Mouse (Mus musculus) CH12.LX (cell line): Measurements from ENCODE around the gene Patj.

Source experiments
- CHD1 ChIP-seq: IDR thresholded peaks from 2 replicates; pipeline ENCODE4 v1.6.1; 2012; ENCODE audit warnings: low read depth, low read length, improper control_type of control experiment, inconsistent platforms
- CTCF ChIP-seq, 2 experiments: IDR thresholded peaks in 1 of 2; conservative IDR thresholded peaks in 1 of 2; 2 replicates each; pipeline ENCODE4 v1.5.1; 2011 to 2012; ENCODE audit warnings: low read depth in 2 of 2, low read length in 2 of 2, improper control_type of control experiment in 1 of 2, inconsistent platforms in 1 of 2, mild to moderate bottlenecking in 1 of 2, moderate library complexity in 1 of 2
- ELF1 ChIP-seq: IDR thresholded peaks from 2 replicates; pipeline ENCODE4 v1.6.1; 2014; ENCODE audit warnings: low read depth, mild to moderate bottlenecking, inconsistent platforms, low read length, improper control_type of control experiment
- RCOR1 ChIP-seq: conservative IDR thresholded peaks from 2 replicates; pipeline ENCODE4 v1.6.1; 2012; ENCODE audit warnings: low read depth, mild to moderate bottlenecking, inconsistent platforms, low read length, improper control_type of control experiment
- ZNF384 ChIP-seq: IDR thresholded peaks from 2 replicates; pipeline ENCODE4 v1.6.1; 2012; ENCODE audit warnings: low read depth, low read length, improper control_type of control experiment, inconsistent platforms

GRCm38 (mm10) chr4:98385036-98385435, 10.5 kb upstream of the Patj start:
- TF ChIP-seq CTCF (conservative IDR thresholded peaks at IDR 0.05 in 1 of 2, IDR thresholded peaks at IDR 0.05 in 1 of 2; ENCODE audit: low read depth in 2 of 2, low read length in 2 of 2) = no peak
- TF ChIP-seq RCOR1 = no peak
- no peak for TF ChIP-seq ELF1
- no peak for TF ChIP-seq CHD1
- no peak for TF ChIP-seq ZNF384
